Mouse (Mus musculus) hindbrain, postnatal 0 days (tissue): ENCODE measurements around the gene Opa1. TPM values are rescaled to one million over a fixed set of nuclear protein-coding genes. Genes with fewer than 3 reads are reported as not detected.

Source experiments
- ATAC-seq: fragments of 200-750 bp; cut with Nextera tagmentation; 2 replicates; pipeline ENCODE4 v1.8.0; 2017; ENCODE audit warnings: mild to moderate bottlenecking, moderate TSS enrichment, moderate library complexity
- DNase-seq: peaks from one replicate; pipeline ENCODE4 v3.0.0-alpha.2; 2015; ENCODE audit warnings: low spot score
- H3K27ac ChIP-seq: fragments of 300-500 bp; sonication (generic); 2 replicates; pipeline ENCODE4 v1.5.1; 2014; ENCODE audit warnings: mild to moderate bottlenecking
- H3K27me3 ChIP-seq: fragments of 300-500 bp; sonication (generic); 2 replicates; pipeline ENCODE4 v1.6.1; 2014; ENCODE audit warnings: low read length, mixed read lengths; ENCODE audit not compliant: insufficient read depth
- H3K36me3 ChIP-seq: fragments of 300-500 bp; sonication (generic); 2 replicates; pipeline ENCODE4 v1.6.1; 2014; ENCODE audit warnings: low read length, mixed read lengths; ENCODE audit not compliant: insufficient read depth
- H3K4me1 ChIP-seq: fragments of 300-500 bp; sonication (generic); 2 replicates; pipeline ENCODE4 v1.6.1; 2014; ENCODE audit warnings: antibody characterized with exemption, low read length, mixed read lengths; ENCODE audit not compliant: insufficient read depth
- H3K4me2 ChIP-seq: fragments of 300-500 bp; sonication (generic); 2 replicates; pipeline ENCODE4 v1.6.1; 2014; ENCODE audit warnings: low read depth, mild to moderate bottlenecking, low read length, moderate library complexity, mixed read lengths
- H3K4me3 ChIP-seq: fragments of 300-500 bp; sonication (generic); 2 replicates; pipeline ENCODE4 v1.5.1; 2014; ENCODE audit warnings: low read length
- H3K9ac ChIP-seq: fragments of 300-500 bp; sonication (generic); replicated peaks from 2 replicates; pipeline ENCODE4 v1.6.1; 2014; ENCODE audit warnings: mild to moderate bottlenecking, low read length, moderate library complexity, mixed read lengths
- H3K9me3 ChIP-seq: fragments of 300-500 bp; sonication (generic); 2 replicates; pipeline ENCODE4 v1.6.1; 2016; ENCODE audit warnings: low read length, mixed read lengths
- CTCF ChIP-seq: IDR thresholded peaks from 2 replicates; pipeline ENCODE4 v1.5.1; 2016; ENCODE audit warnings: antibody characterized with exemption, control low read depth, low read depth
- WGBS: fragments of 180-500 bp; shearing (Covaris S2); extraction: QIAGEN DNeasy Blood & Tissue Kit; methylation state at CpG from one replicate; pipeline ENCODE4 v1.1.7; 2014; 5-methylcytosine and 5-hydroxymethylcytosine counted together
- polyA plus RNA-seq: library from polyadenylated mRNA; unstranded; fragments of >200 nt; fragmentation: Nextera tagmentation; extraction: Ambion mirVana; gene quantifications from 2 replicates; pipeline ENCODE4 v1.2.1, GENCODE M21; 2015
- total RNA-seq: library from RNA; depleted of rRNA; stranded (reverse); fragments of >200 nt; gene quantifications from 2 replicates; pipeline ENCODE4 v1.2.3, GENCODE M21; 2014

Opa1 gene
- total and polyA plus RNA-seq, 2 experiments from 2014 or later, result 42.4 to 67.2 TPM

DNA sequence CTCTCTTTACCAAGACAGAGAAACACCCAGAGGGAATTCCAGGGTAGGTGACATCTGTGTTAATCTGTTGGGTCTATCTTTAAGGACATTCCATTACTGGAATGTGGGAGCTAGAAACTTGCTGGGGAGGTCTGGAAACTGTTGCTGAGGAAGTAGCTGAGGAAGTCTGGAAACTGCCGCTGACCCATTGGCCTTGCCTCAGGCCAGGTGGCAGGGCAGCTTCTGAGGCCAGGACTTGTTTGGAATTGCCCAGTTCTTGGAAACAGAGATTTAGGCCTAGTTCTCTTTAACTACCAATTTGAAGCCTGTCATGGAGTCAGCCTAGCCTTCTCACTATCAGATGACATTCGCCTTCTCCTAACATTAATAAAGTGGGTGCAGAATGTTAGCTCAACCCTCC, 105.5 kb downstream of the Opa1 start:
- H3K36me3 ChIP-seq, result no peaks in the 10 kb centered on the region
- H3K4me3 ChIP-seq, result no peak overlapping the region
- no peak overlapping the region for H3K27ac ChIP-seq
- 94% methylated on average over 2 of the region's 2 CpGs for WGBS
- DNase-seq, result no peak
- no peak overlapping the region for H3K4me2 ChIP-seq
- no peaks in the 10 kb centered on the region for H3K9me3 ChIP-seq
- no peak overlapping the region for H3K9ac ChIP-seq
- no peaks in the 10 kb centered on the region for H3K27me3 ChIP-seq
- no peak for ATAC-seq
- no peak for TF ChIP-seq CTCF
- H3K4me1 ChIP-seq, result peaks cover 8% of the 10 kb centered on the region

DNA sequence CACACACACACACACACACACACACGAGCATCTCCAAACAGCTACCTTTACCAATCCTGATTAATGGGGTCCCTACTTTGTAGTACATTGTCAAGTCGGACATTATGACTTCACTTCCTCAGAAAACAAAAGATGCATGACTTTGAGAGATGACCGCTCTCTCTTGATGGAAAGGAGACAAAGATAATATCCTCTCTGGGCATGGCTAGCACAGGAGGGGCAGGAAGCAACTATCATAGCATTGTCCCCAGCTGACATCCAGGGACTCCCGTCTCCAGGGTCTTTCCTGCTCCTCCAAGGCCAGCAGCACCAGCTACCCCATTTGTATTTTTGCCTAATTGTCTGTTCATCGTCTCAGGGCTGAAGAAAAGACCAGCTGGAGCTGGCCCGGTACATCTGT, 107.0 kb downstream of the Opa1 start:
- no peak overlapping the region for H3K9ac ChIP-seq
- no peak overlapping the region for H3K27ac ChIP-seq
- no peak for DNase-seq
- H3K4me2 ChIP-seq, result no peak overlapping the region
- no peaks in the 10 kb centered on the region for H3K27me3 ChIP-seq
- 48% methylated on average over 6 of the region's 6 CpGs for WGBS
- no peak for TF ChIP-seq CTCF
- no peak overlapping the region for H3K4me3 ChIP-seq
- ATAC-seq, result no peak
- no peaks in the 10 kb centered on the region for H3K36me3 ChIP-seq
- H3K4me1 ChIP-seq, result peaks cover 8% of the 10 kb centered on the region
- H3K9me3 ChIP-seq, result no peaks in the 10 kb centered on the region

DNA sequence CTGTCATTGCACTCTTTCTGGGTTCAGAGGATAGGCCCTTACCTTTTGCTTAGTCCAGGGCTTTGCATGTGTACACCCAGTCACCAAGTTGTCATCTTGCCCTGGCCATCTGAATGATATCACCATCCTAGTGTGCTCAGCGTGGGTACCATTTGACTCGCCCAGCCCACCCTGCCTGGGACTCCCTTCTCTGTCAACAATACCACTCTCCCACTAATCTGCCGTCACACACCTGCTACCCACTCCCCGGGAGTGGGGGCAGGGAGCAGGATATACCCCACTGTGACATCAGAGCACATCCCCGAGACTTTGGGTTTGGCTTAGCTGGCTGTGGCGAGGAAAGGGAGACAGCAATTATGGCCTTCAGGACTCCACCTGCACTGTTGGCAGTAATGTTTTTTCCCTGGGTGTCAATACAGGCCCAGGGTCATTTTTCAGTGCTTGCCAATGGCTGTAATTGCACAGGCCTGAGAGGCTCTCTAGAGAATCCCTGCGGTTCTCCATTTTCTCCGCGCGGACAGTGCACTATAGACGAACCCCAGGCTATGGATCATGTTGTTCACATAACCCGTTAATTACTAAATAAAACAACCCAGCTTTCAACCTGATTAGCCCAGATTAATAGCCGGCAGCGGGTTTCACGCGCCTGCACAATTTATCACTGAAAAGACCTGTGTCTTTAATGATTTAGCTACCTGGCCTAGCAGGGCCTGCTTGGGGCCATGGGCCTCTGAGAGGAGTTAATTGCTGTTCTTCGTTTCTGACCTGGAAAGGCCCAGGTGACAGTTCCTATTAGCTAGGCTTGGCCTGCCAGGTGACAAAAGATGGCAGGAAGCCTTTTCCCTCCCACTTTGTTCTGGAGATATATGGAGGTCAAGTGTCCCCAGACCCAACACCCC, 109.1 kb downstream of the Opa1 start:
- H3K9ac ChIP-seq, result no peak overlapping the region
- no peaks in the 10 kb centered on the region for H3K36me3 ChIP-seq
- no peaks in the 10 kb centered on the region for H3K27me3 ChIP-seq
- peak overlapping the region; percentile 16; the same call in 1 of the 2 replicates for H3K27ac ChIP-seq
- peak; percentile 22 for DNase-seq
- H3K9me3 ChIP-seq, result no peaks in the 10 kb centered on the region
- ATAC-seq, result peak; percentile 65
- H3K4me1 ChIP-seq, result peaks cover 4% of the 10 kb centered on the region; the same call in 1 of the 2 replicates
- TF ChIP-seq CTCF, result no peak
- H3K4me3 ChIP-seq, result no peak overlapping the region
- H3K4me2 ChIP-seq, result no peak overlapping the region
- WGBS, result 53% methylated on average over 17 of the region's 17 CpGs

DNA sequence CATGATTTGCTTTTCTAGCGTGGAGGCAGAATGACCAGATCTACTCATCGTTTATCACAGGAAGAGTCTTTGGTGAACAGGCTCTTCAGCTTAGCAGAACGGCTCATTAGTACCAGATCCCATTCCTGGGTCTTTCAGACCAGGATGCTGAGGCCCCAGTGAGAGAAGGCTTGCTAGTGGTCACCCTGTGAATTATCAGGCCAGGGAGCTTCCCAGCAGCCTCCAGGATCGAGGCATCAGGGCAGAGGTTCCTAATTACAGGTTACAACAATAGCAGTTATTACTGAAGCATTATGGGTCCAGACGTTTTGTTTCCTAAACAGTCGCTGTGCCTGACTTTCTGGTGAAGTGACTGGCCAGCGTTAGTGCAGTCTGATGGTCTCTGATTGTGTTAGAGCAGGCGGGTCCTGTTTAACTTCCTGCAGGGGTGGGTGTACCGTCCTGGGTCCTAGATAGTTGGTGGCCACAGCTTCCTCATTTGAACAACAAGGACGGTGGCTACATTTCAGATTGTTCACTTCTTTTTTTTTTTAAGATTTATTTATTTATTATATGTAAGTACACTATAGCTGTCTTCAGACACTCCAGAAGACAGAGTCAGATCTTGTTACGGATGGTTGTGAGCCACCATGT, 110.2 kb downstream of the Opa1 start:
- ATAC-seq (no peak), DNase-seq (no peak)
- 66% methylated on average over 11 of the region's 11 CpGs for WGBS
- no peak for TF ChIP-seq CTCF
- Histone ChIP-seq H3K36me3 (no peaks in the 10 kb centered on the region), H3K4me3 (no peak overlapping the region), H3K4me2 (no peak overlapping the region), H3K27me3 (no peaks in the 10 kb centered on the region), H3K9me3 (no peaks in the 10 kb centered on the region), H3K27ac (no peak overlapping the region), H3K4me1 (no peaks in the 10 kb centered on the region), H3K9ac (no peak overlapping the region)

DNA sequence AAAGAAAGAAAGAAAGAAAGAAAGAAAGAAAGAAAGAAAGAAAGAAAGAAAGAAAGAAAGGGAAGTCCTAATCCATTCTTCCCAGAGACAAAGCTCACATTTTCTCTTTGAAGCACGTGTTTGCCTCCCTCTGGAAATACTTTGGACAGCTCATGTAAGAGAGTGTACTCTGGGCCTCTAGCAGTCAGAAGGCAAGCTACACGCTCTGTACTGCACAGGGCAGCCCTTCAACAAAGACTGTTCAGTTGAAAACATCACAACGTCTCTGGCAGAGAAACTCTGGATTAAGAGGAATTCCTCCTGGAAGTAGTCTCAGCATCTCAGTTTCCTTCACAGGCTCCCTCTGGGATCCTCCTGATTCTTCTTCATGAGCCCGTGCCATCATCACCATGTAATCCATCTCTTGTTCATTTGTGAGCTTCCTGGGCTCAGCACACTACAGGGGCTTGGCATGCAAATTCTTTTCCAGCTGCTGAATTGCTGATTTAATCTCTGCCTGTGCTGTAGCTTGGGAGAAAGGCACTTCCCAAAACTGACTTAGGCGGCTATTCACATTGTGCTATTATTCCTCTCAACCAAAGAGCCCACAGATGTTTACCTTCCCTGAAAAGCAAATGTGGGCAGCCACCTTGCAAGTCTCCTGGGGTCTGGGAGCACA, 114.0 kb downstream of the Opa1 start:
- H3K4me1 ChIP-seq, result no peaks in the 10 kb centered on the region
- H3K4me3 ChIP-seq, result no peak overlapping the region
- H3K36me3 ChIP-seq, result no peaks in the 10 kb centered on the region
- H3K4me2 ChIP-seq, result no peak overlapping the region
- 15% methylated on average over 5 of the region's 5 CpGs for WGBS
- no peak for TF ChIP-seq CTCF
- no peak overlapping the region for H3K27ac ChIP-seq
- DNase-seq (peak; percentile 34), ATAC-seq (no peak)
- H3K9ac ChIP-seq, result no peak overlapping the region
- no peaks in the 10 kb centered on the region for H3K27me3 ChIP-seq
- no peaks in the 10 kb centered on the region for H3K9me3 ChIP-seq

DNA sequence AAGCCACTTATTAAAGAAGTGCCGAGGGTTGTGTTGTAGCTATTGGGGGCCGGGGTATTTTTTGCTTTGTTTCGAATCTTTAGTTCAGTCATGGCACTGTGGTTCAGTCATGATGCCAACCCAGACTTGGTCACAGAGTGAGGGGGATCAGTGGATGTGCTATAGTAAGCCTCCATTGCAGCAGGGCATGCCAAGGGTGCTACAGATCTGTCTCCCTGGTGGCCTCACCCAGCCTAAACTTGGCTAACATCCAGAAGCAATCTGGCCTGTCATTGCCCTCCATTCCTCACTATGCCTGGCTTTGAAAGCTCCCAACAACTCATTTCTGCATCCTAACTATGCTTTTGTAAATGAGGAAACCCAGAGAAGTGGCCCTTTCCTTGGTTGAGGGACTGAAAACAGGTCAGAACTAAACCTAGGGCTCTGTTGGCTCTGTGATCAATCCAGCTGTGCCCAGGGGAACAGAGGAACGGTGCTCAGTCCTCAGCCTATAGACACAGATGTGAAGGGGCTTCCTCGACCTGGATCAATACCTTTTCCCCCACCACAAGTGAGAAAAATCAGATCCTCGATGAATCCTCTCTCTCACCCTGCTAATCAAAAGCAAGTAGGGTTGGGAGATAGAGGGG, 114.8 kb downstream of the Opa1 start:
- TF ChIP-seq CTCF, result no peak
- no peak overlapping the region for H3K9ac ChIP-seq
- no peak for ATAC-seq
- WGBS, result 52% methylated on average over 6 of the region's 6 CpGs
- H3K27ac ChIP-seq, result no peak overlapping the region
- no peak overlapping the region for H3K4me2 ChIP-seq
- no peaks in the 10 kb centered on the region for H3K9me3 ChIP-seq
- no peak overlapping the region for H3K4me3 ChIP-seq
- no peak for DNase-seq
- H3K4me1 ChIP-seq, result no peaks in the 10 kb centered on the region
- no peaks in the 10 kb centered on the region for H3K36me3 ChIP-seq
- no peaks in the 10 kb centered on the region for H3K27me3 ChIP-seq
